Mouse (Mus musculus): ENCODE data around the gene Tbkbp1.

DNA sequence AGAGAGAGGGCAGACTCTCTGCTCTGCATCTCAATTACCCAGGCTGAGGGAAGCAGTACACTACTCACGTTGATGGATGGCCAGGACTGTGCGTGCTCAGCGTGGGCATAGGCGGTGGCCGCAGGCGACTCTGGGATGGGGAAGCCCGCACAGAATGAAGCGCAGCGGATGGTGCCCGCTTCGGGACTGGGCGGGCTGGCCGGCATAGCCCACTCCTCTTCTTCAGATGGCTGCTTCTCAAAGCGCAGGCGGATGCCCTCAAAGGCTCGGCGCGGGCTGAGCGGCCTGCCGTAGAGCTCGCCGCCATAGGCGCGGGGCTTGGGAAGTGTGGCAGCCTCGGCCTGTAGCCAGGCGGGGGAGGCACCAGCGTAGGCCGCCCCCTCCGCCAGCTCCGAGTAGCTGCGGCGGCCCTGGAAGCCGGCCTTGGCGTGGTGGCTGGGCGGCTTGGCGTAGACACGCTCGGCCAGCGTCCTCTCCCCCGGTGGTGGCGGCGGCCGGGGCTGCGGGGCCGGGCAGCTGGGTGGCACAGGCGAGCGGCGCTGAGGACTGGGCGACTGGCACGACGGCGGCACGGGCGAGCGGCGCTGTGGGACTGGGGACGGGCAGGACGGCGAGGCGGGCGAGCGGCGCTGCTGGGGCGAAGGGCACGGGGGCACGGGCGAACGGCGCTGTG, 12.6 kb downstream of the Tbkbp1 start:
- TF ChIP-seq POLR2A (IDR thresholded peaks at IDR 0.05; ENCODE audit: insufficient read depth, low read depth, low read length) (no peak), CTCF (IDR thresholded peaks at IDR 0.05; ENCODE audit: insufficient read depth, low read depth, low read length) (no peak)
